Mouse (Mus musculus) liver, adult 2 months (tissue): Measurements from ENCODE around the gene Dock4. TPM values are rescaled to one million over a fixed set of nuclear protein-coding genes. Genes with fewer than 3 reads are reported as not detected.

Source experiments
- DNase-seq: peaks from one replicate; pipeline ENCODE4 v3.0.0-alpha.2; 2011; ENCODE audit warnings: low read depth, low spot score; ENCODE audit errors: extremely low read depth
- H3K27ac ChIP-seq: fragments of 200-500 bp; replicated peaks from 2 replicates; pipeline ENCODE4 v1.5.1; 2012; ENCODE audit warnings: low read depth, mild to moderate bottlenecking, control low read depth, inconsistent platforms, low read length; ENCODE audit not compliant: insufficient read depth
- H3K27me3 ChIP-seq: fragments of 200-500 bp; 2 replicates; pipeline ENCODE4 v1.6.1; 2012; ENCODE audit warnings: mild to moderate bottlenecking, moderate library complexity, low read length, inconsistent platforms; ENCODE audit not compliant: control insufficient read depth, insufficient read depth
- H3K36me3 ChIP-seq: fragments of 200-500 bp; 2 replicates; pipeline ENCODE4 v1.6.1; 2012; ENCODE audit warnings: low read length, inconsistent platforms; ENCODE audit not compliant: control insufficient read depth, insufficient read depth
- H3K4me1 ChIP-seq: fragments of 200-500 bp; 2 replicates; pipeline ENCODE4 v1.6.1; 2011; ENCODE audit warnings: low read length; ENCODE audit not compliant: control insufficient read depth, insufficient read depth
- H3K4me3 ChIP-seq: fragments of 200-500 bp; 2 replicates; pipeline ENCODE4 v1.5.1; 2011; ENCODE audit warnings: low read depth, mild to moderate bottlenecking, control low read depth, low read length, moderate library complexity; ENCODE audit not compliant: insufficient read depth
- H3K79me2 ChIP-seq: fragments of 200-500 bp; 2 replicates; pipeline ENCODE4 v1.6.1; 2012; ENCODE audit warnings: inconsistent platforms, mild to moderate bottlenecking, low read length, moderate library complexity; ENCODE audit not compliant: control insufficient read depth, insufficient read depth
- H3K9ac ChIP-seq: fragments of 200-500 bp; 2 replicates; pipeline ENCODE4 v1.6.1; 2012; ENCODE audit warnings: low read depth, mild to moderate bottlenecking, control low read depth, inconsistent platforms, low read length
- CTCF ChIP-seq: fragments of 200-500 bp; IDR thresholded peaks from 2 replicates; pipeline ENCODE4 v1.5.1; 2011; ENCODE audit warnings: low read depth, low read length, control low read depth
- POLR2A ChIP-seq: fragments of 200-500 bp; IDR thresholded peaks from 2 replicates; pipeline ENCODE4 v1.6.1; 2011; ENCODE audit warnings: low read length, control low read depth; ENCODE audit not compliant: insufficient read depth; ENCODE audit errors: extremely low read depth
- WGBS: fragments of 180-500 bp; shearing (Covaris S2); methylation state at CpG from one replicate; pipeline ENCODE4 v1.1.7; 2018; 5-methylcytosine and 5-hydroxymethylcytosine counted together
- polyA plus RNA-seq: library from polyadenylated mRNA; depleted of rRNA; stranded (reverse); fragments of >200 nt; gene quantifications from 2 replicates; pipeline ENCODE4 v1.2.3, GENCODE M21; 2012
- total RNA-seq: library from RNA; depleted of rRNA; stranded (reverse); fragments of >200 nt; gene quantifications from 2 replicates; pipeline ENCODE4 v1.2.3, GENCODE M21; 2014

Gene Dock4
- total and polyA plus RNA-seq, 2 experiments, result 5.9 to 26.8 TPM

- 94% methylated on average over 11 of the region's 11 CpGs for WGBS
- no peak for DNase-seq
- Histone ChIP-seq H3K27ac (no peak overlapping the region), H3K4me1 (peaks cover 2% of the 10 kb centered on the region; the same call in 1 of the 2 replicates), H3K36me3 (peaks cover 2% of the 10 kb centered on the region; the same call in 1 of the 2 replicates), H3K27me3 (no peaks in the 10 kb centered on the region), H3K4me3 (no peak overlapping the region), H3K9ac (no peak overlapping the region), H3K79me2 (no peaks in the 10 kb centered on the region)
- TF ChIP-seq CTCF (no peak), POLR2A (no peak)
These were observed 348.3 kb downstream of the Dock4 start for GRCm38 (mm10) chr12:40794066-40794465.

- Histone ChIP-seq H3K36me3 (peaks cover 4% of the 10 kb centered on the region; the same call in 1 of the 2 replicates), H3K4me1 (peaks cover 2% of the 10 kb centered on the region; the same call in 1 of the 2 replicates), H3K4me3 (no peak overlapping the region), H3K27ac (no peak overlapping the region), H3K9ac (no peak overlapping the region), H3K79me2 (no peaks in the 10 kb centered on the region), H3K27me3 (no peaks in the 10 kb centered on the region)
- 82% methylated on average over 3 of the region's 3 CpGs for WGBS
- DNase-seq, result peak; percentile 68
- TF ChIP-seq POLR2A, result no peak
- TF ChIP-seq CTCF, result no peak
These were observed 349.0 kb downstream of the Dock4 start for GRCm38 (mm10) chr12:40794756-40795155.

DNA sequence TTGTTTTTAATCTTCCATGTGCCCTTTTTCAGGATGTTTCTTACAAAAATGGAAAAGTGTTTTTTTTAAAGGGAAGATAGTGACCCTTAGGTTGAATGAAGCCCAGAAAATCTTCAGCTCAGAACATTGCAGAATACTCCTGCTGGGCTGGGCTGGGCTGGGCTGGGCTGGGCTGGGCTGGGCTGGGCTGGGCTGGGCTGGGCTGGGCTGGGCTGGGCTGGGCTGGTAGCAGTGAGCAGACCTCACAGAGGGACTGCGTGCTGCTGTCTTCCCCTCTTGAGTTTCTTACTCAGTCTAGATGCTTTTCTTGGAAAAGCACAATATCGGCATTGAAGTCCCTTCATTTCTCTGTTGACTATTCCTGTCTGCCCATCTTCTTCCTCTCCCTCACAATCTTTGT, 350.0 kb downstream of the Dock4 start:
- no peak overlapping the region for H3K9ac ChIP-seq
- no peaks in the 10 kb centered on the region for H3K27me3 ChIP-seq
- H3K36me3 ChIP-seq, result peaks cover 8% of the 10 kb centered on the region; the same call in 1 of the 2 replicates
- peaks cover 2% of the 10 kb centered on the region; the same call in 1 of the 2 replicates for H3K4me1 ChIP-seq
- no peak for DNase-seq
- no peak for TF ChIP-seq POLR2A
- H3K27ac ChIP-seq, result no peak overlapping the region
- WGBS, result 62% methylated on average over 2 of the region's 2 CpGs
- no peaks in the 10 kb centered on the region for H3K79me2 ChIP-seq
- no peak overlapping the region for H3K4me3 ChIP-seq

DNA sequence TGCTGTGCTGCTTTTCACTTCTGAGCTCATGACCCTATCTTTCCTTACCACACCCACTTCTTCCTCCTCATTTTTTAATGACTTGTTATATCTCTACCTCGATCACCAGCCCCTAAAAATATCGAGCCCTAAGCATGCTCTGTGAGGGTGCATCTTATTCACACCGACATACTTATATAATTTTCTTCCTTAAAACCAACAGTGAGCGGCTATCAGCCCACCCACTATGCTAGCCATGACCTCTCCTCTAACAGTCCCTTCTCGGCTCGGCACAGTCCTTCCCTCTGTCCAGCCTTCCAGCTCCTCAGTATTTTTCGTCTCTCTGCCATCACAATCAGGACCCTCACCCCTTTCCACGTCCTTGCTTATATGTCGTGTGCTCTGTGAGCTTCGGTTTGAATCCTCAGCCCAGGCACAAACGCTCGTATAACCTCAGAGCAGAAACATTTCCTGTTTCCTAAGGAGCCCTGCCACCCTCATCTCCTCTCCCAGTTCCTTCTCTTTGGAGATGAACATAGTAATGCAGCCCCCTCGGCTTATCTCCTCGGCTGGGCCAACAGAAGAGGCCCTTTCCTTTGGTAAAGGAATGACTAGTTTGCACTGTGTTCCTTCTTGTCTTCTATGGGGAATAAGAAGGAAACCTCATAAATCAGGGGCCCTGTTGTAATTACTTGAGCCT, 351.2 kb downstream of the Dock4 start:
- WGBS, result 70% methylated on average over 14 of the region's 14 CpGs
- no peaks in the 10 kb centered on the region for H3K27me3 ChIP-seq
- no peak overlapping the region for H3K4me3 ChIP-seq
- H3K27ac ChIP-seq, result no peak overlapping the region
- DNase-seq, result no peak
- no peaks in the 10 kb centered on the region for H3K79me2 ChIP-seq
- H3K36me3 ChIP-seq, result peaks cover 8% of the 10 kb centered on the region; the same call in 1 of the 2 replicates
- no peaks in the 10 kb centered on the region for H3K4me1 ChIP-seq
- H3K9ac ChIP-seq, result no peak overlapping the region
- no peak for TF ChIP-seq CTCF
- TF ChIP-seq POLR2A, result no peak

- Histone ChIP-seq H3K9ac (no peak overlapping the region), H3K36me3 (peaks cover 8% of the 10 kb centered on the region; the same call in 1 of the 2 replicates), H3K27ac (no peak overlapping the region), H3K79me2 (no peaks in the 10 kb centered on the region), H3K4me1 (no peaks in the 10 kb centered on the region), H3K27me3 (no peaks in the 10 kb centered on the region), H3K4me3 (no peak overlapping the region)
- 90% methylated on average over 9 of the region's 9 CpGs for WGBS
- DNase-seq, result no peak
- TF ChIP-seq POLR2A (no peak), CTCF (no peak)
These were observed 352.0 kb downstream of the Dock4 start for GRCm38 (mm10) chr12:40797561-40798343.
